Mouse (Mus musculus) stomach, embryonic 14.5 days (tissue): ENCODE measurements around the gene Meis2. TPM values are rescaled to one million over a fixed set of nuclear protein-coding genes. Genes with fewer than 3 reads are reported as not detected.
A peak's percentile ranks its signal among the peaks of the same experiment; 100 is the strongest.

Source experiments
- ATAC-seq: fragments of 200-750 bp; cut with Nextera tagmentation; 2 replicates; pipeline ENCODE4 v1.8.0; 2017; ENCODE audit warnings: low read depth, moderate TSS enrichment; ENCODE audit not compliant: insufficient number of reproducible peaks, insufficient read depth, low FRiP score
- H3K27ac ChIP-seq: fragments of 300-500 bp; sonication (generic); 2 replicates; pipeline ENCODE4 v1.5.1; 2014; ENCODE audit warnings: mild to moderate bottlenecking, low read length, moderate library complexity, mixed read lengths
- H3K27me3 ChIP-seq: fragments of 300-500 bp; sonication (generic); 2 replicates; pipeline ENCODE4 v1.6.1; 2014; ENCODE audit warnings: low read length, control low read depth, mixed read lengths; ENCODE audit not compliant: control insufficient read depth, insufficient read depth
- H3K36me3 ChIP-seq: fragments of 300-500 bp; sonication (generic); 2 replicates; pipeline ENCODE4 v1.6.1; 2014; ENCODE audit warnings: mild to moderate bottlenecking, control low read depth, low read length, moderate library complexity, mixed read lengths; ENCODE audit not compliant: control insufficient read depth, insufficient read depth
- H3K4me1 ChIP-seq: fragments of 300-500 bp; sonication (generic); 2 replicates; pipeline ENCODE4 v1.6.1; 2014; ENCODE audit warnings: low read length, control low read depth, mixed read lengths; ENCODE audit not compliant: control insufficient read depth, insufficient read depth
- H3K4me2 ChIP-seq: fragments of 300-500 bp; sonication (generic); replicated peaks from 2 replicates; pipeline ENCODE4 v1.6.1; 2014; ENCODE audit warnings: low read depth, low read length, control low read depth
- H3K4me3 ChIP-seq: fragments of 300-500 bp; sonication (generic); 2 replicates; pipeline ENCODE4 v1.5.1; 2014; ENCODE audit warnings: low read depth, low read length, control low read depth
- H3K9ac ChIP-seq: fragments of 300-500 bp; sonication (generic); replicated peaks from 2 replicates; pipeline ENCODE4 v1.6.1; 2014; ENCODE audit warnings: low read depth, mild to moderate bottlenecking, control low read depth, low read length, moderate library complexity, mixed read lengths
- H3K9me3 ChIP-seq: fragments of 300-500 bp; sonication (generic); 2 replicates; pipeline ENCODE4 v1.6.1; 2016; ENCODE audit warnings: low read depth, low read length, control low read depth; ENCODE audit not compliant: control insufficient read depth
- WGBS: fragments of 180-500 bp; shearing (Covaris S2); extraction: QIAGEN DNeasy Blood & Tissue Kit; methylation state at CpG from one replicate; pipeline ENCODE4 v1.1.7; 2014; 5-methylcytosine and 5-hydroxymethylcytosine counted together
- polyA plus RNA-seq: library from polyadenylated mRNA; unstranded; fragments of >200 nt; fragmentation: Nextera tagmentation; extraction: Ambion mirVana; gene quantifications from 2 replicates; pipeline ENCODE4 v1.2.1, GENCODE M21; 2014

The Meis2 gene
- polyA plus RNA-seq, 1 experiment from 2014 or later, result 85.0 TPM

DNA sequence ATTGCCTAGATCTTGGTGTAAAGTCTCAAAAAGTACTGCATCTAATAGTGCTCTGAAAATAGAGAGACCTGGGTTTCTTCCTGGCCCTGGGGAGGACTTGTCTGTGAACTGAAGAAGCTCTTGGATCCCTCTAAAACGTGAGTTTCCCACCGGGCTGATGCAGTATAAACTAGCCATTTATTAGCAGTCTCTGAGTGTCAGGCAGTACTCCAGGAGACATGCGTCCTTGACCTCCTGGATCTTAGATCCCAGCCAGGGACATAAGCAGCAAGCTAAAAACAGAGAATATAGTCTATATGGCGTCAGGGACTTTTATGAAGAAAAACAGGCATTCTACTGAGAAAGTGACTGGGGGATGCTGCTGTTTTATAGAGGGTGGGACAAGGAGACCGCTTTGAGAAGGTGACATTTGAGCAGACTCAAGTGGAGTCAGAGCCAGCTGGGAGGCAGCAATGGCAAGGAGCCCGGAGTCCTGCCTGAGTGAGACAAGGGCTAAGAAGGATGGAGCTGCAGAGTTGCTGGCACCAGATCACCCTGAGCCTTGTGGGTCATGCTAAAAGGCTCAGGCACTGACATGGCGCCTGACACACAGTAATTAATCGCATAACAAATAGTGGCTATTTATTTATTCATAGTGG is 126.6 kb downstream of the Meis2 start:
- Histone ChIP-seq H3K4me1 (no peaks in the 10 kb centered on the region), H3K4me3 (no peak overlapping the region), H3K9me3 (no peaks in the 10 kb centered on the region), H3K27ac (no peak overlapping the region), H3K27me3 (no peaks in the 10 kb centered on the region), H3K9ac (no peak overlapping the region), H3K36me3 (peaks cover 4% of the 10 kb centered on the region; the same call in 1 of the 2 replicates), H3K4me2 (no peak overlapping the region)
- peak; percentile 37; the same call in 1 of the 2 replicates for ATAC-seq
- 65% methylated on average over 8 of the region's 8 CpGs for WGBS

DNA sequence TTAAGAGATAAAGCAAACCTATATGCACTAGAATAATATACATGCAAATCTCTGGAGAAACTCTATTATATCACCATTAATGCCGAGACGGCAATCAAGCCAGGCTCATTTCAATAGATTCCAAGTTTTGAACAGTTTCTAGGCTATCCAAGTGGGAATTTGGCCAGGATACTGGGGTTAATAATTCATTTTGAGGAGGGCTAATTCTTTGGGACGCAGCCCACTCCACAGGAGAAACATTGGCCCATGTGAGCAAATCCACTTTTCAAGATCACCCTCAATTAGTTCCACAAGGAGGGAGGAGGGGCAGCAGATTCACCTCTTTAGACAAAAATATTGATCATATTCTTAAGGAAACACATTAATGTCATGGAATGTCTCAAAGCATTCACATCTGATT is 127.3 kb downstream of the Meis2 start:
- 74% methylated on average over 3 of the region's 3 CpGs for WGBS
- H3K4me2 ChIP-seq, result no peak overlapping the region

DNA sequence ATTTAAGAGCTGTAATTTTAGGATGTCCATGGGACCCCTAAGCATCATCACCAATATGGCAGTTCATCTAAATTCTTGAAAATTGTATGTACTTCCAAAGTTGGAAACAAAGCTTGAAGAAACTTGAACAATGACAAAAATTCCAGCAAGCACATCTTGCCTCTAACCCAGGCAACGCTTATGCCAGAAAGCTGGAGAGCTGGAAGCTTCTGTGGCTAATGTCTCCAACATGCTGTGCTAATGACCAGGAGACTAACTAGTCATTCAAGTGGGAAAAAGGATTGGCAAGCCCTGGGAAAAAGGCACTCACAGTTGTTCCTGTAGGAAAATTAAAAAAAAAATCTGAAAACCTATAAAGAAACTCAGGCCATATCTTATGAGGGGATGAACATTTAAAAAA is 127.7 kb downstream of the Meis2 start:
- Histone ChIP-seq H3K4me3 (no peak overlapping the region), H3K4me1 (no peaks in the 10 kb centered on the region), H3K4me2 (no peak overlapping the region), H3K27ac (no peak overlapping the region; the same call in 1 of the 2 replicates), H3K36me3 (peaks cover 4% of the 10 kb centered on the region; the same call in 1 of the 2 replicates), H3K9ac (no peak overlapping the region), H3K27me3 (no peaks in the 10 kb centered on the region), H3K9me3 (no peaks in the 10 kb centered on the region)
- no peak for ATAC-seq
- 87% methylated on average over 1 of the region's 1 CpGs for WGBS

More for the DNA sequence above, 127.3 kb downstream of the Meis2 start:
- no peak for ATAC-seq
- Histone ChIP-seq H3K9ac (no peak overlapping the region), H3K27me3 (no peaks in the 10 kb centered on the region), H3K4me3 (no peak overlapping the region), H3K9me3 (no peaks in the 10 kb centered on the region), H3K4me1 (no peaks in the 10 kb centered on the region), H3K27ac (no peak overlapping the region), H3K36me3 (peaks cover 4% of the 10 kb centered on the region; the same call in 1 of the 2 replicates)

DNA sequence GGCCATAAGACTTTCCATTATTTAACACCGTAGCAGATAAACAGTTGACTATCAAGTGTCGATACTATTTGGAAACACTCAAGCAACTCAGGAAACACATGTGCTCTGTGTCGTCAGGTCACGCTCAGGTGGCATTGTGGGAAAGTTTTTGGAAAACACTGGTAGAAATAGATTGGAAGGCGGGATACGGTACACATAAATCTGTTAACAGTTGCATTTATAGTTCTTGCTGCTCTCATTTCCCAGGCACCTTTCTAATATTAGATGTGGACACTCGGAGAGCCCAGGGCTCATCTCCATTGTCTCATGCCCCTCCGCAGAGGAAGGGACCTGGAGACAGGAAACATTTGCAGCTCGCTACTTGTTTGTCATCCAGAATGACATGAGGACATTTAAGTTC is 128.9 kb downstream of the Meis2 start:
- no peak overlapping the region for H3K4me2 ChIP-seq
- no peak overlapping the region for H3K27ac ChIP-seq

DNA sequence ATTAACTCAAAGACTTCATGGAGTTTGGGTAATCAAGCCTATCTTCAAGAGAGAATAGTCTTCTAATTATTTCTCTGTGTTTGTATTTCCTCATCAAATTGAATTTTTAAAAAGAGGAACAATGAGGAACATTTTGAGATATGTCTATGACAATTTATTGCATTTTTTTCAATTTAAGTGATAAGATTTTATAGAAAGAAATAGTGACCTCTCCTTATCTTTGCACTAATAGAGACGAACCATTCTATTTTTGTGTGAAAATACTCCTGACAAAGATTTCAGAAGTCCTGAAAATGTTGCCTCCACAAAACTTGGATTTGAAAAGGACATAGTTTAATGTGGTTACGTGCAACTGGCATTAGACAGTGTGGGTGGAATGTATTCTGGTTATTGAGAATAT is 131.3 kb downstream of the Meis2 start:
- WGBS, result 85% methylated on average over 2 of the region's 2 CpGs
- no peak overlapping the region for H3K9ac ChIP-seq
- no peak overlapping the region for H3K27ac ChIP-seq
- no peaks in the 10 kb centered on the region for H3K4me1 ChIP-seq
- H3K27me3 ChIP-seq, result no peaks in the 10 kb centered on the region
- no peak for ATAC-seq
- no peak overlapping the region for H3K4me3 ChIP-seq
- H3K9me3 ChIP-seq, result no peaks in the 10 kb centered on the region
- no peaks in the 10 kb centered on the region; the same call in 1 of the 2 replicates for H3K36me3 ChIP-seq
- H3K4me2 ChIP-seq, result no peak overlapping the region

More for the DNA sequence above, 128.9 kb downstream of the Meis2 start:
- Histone ChIP-seq H3K27me3 (no peaks in the 10 kb centered on the region), H3K9ac (no peak overlapping the region), H3K4me3 (no peak overlapping the region), H3K9me3 (no peaks in the 10 kb centered on the region), H3K36me3 (peaks cover 4% of the 10 kb centered on the region; the same call in 1 of the 2 replicates), H3K4me1 (no peaks in the 10 kb centered on the region)
- ATAC-seq, result no peak
- 88% methylated on average over 9 of the region's 9 CpGs for WGBS

DNA sequence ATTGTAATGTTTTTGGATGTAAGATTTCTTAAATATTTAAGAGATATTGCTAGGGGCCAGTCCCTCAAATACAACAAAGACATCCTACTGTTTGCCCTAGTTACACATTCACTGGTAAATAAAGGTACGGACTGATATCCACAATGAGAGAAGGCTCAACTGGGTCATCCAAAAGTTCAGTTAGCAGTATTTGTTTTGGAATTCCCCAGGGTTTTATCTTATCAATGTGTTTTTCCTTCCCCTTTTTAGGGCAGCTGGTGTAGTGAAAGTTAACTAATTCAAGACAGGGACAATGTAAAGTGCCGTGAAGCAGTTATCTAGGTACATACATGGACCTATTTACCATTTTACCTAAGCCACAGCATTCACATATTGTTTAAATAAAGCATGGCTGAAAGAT is 132.4 kb downstream of the Meis2 start:
- Histone ChIP-seq H3K4me3 (no peak overlapping the region), H3K36me3 (no peaks in the 10 kb centered on the region; the same call in 1 of the 2 replicates), H3K4me2 (no peak overlapping the region), H3K9me3 (no peaks in the 10 kb centered on the region), H3K9ac (no peak overlapping the region), H3K4me1 (no peaks in the 10 kb centered on the region), H3K27ac (no peak overlapping the region), H3K27me3 (no peaks in the 10 kb centered on the region)
- WGBS, result 40% methylated on average over 2 of the region's 2 CpGs
- ATAC-seq, result no peak

DNA sequence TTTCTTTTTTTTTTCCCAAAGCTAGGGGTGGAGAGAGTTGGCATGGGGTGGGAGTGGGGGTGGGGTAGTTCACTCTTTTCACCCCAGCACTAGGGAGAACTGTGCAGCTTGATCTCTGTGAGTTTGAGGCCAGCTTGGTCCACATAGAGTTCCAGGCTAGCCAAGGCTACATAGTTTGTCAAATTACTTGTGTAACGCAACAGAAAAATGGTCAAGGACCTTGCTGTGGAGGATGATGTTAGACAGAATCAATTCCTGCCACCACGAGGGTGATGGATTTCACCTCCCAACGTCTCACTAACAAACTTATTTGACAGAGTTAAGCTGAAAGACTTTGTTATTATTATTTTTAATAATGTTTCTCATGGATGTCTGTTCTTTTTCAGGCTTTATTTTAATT is 139.9 kb downstream of the Meis2 start:
- Histone ChIP-seq H3K9me3 (no peaks in the 10 kb centered on the region), H3K27ac (no peak overlapping the region), H3K27me3 (no peaks in the 10 kb centered on the region), H3K9ac (no peak overlapping the region), H3K4me2 (no peak overlapping the region), H3K4me1 (no peaks in the 10 kb centered on the region), H3K4me3 (no peak overlapping the region), H3K36me3 (peaks cover under 1% of the 10 kb centered on the region)
- ATAC-seq, result no peak
- WGBS, result 43% methylated on average over 3 of the region's 3 CpGs

DNA sequence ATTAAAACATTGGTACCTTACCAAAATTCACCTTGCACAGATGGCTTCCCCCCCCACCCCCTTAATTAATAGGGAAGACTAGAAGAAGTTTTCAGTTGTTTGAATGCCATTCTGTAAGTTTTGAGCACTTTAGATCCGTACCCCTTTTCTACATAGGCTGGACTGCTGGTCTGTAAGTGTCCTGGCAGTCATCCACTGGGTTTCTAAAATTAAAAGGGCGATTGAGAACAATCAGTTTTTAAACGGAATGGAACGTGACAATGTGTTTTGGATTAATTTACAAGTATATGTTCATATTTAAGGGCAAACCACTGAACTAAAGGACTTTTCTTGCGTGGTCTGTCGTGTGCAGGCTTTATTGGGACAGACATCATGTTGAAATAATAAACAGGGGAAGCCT is 141.2 kb downstream of the Meis2 start:
- Histone ChIP-seq H3K27ac (no peak overlapping the region), H3K4me3 (no peak overlapping the region), H3K36me3 (peaks cover 6% of the 10 kb centered on the region), H3K9ac (no peak overlapping the region), H3K4me1 (no peaks in the 10 kb centered on the region), H3K4me2 (no peak overlapping the region), H3K9me3 (no peaks in the 10 kb centered on the region), H3K27me3 (no peaks in the 10 kb centered on the region)
- ATAC-seq, result no peak
- 78% methylated on average over 6 of the region's 6 CpGs for WGBS

DNA sequence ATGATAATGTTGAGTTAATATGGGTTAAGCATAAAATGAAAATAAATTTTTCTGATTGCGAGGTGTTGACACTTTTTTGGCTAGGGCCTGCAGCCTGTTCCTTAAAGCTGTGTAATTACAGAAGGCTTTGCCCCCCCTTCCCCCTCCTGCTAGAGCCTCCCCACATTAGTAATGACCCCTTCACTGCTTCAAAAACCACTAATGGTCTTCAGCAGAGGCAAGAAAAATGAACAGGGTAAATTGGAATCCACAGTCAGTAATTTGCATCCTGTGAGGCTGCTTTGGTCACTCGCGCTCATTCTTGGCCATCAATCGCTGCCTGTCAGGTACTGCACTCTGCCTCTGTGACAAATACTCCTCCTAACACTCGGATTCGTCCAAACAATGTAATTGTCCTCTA is 142.4 kb downstream of the Meis2 start:
- 24% methylated on average over 6 of the region's 6 CpGs for WGBS
- Histone ChIP-seq H3K4me3 (no peak overlapping the region), H3K9ac (no peak overlapping the region), H3K4me1 (no peaks in the 10 kb centered on the region), H3K4me2 (no peak overlapping the region), H3K27me3 (no peaks in the 10 kb centered on the region), H3K27ac (no peak overlapping the region), H3K36me3 (peaks cover 11% of the 10 kb centered on the region), H3K9me3 (no peaks in the 10 kb centered on the region)
- no peak for ATAC-seq
